Mouse (Mus musculus) CH12.LX (cell line): Measurements from ENCODE around the gene Krtap4-8.

Experiments
- CTCF ChIP-seq, 2 experiments: IDR thresholded peaks in 1 of 2; conservative IDR thresholded peaks in 1 of 2; 2 replicates each; pipeline ENCODE4 v1.5.1; 2011 to 2012; ENCODE audit warnings: low read depth in 2 of 2, low read length in 2 of 2, improper control_type of control experiment in 1 of 2, inconsistent platforms in 1 of 2, mild to moderate bottlenecking in 1 of 2, moderate library complexity in 1 of 2
- E2F4 ChIP-seq: IDR thresholded peaks from 2 replicates; pipeline ENCODE4 v1.6.1; 2011; ENCODE audit warnings: low read depth, low read length, improper control_type of control experiment; ENCODE audit not compliant: insufficient replicate concordance
- ELF1 ChIP-seq: IDR thresholded peaks from 2 replicates; pipeline ENCODE4 v1.6.1; 2014; ENCODE audit warnings: low read depth, mild to moderate bottlenecking, inconsistent platforms, low read length, improper control_type of control experiment
- EP300 ChIP-seq: IDR thresholded peaks from 2 replicates; pipeline ENCODE4 v1.6.1; 2011; ENCODE audit warnings: low read length, improper control_type of control experiment
- GABPA ChIP-seq: IDR thresholded peaks from 2 replicates; pipeline ENCODE4 v1.6.1; 2012; ENCODE audit warnings: low read depth, low read length, improper control_type of control experiment, inconsistent platforms; ENCODE audit not compliant: insufficient replicate concordance
- HCFC1 ChIP-seq: IDR thresholded peaks from 2 replicates; pipeline ENCODE4 v1.6.1; 2012; ENCODE audit warnings: low read depth, mild to moderate bottlenecking, inconsistent platforms, low read length, improper control_type of control experiment
- NELFE ChIP-seq: IDR thresholded peaks from 2 replicates; pipeline ENCODE4 v1.6.1; 2011; ENCODE audit warnings: low read depth, low read length, improper control_type of control experiment
- POLR2A ChIP-seq: IDR thresholded peaks from 2 replicates; pipeline ENCODE4 v1.6.1; 2011; ENCODE audit warnings: low read depth, mild to moderate bottlenecking, improper control_type of control experiment, low read length
- TCF12 ChIP-seq: IDR thresholded peaks from 2 replicates; pipeline ENCODE4 v1.6.1; 2014; ENCODE audit warnings: low read depth, mild to moderate bottlenecking, inconsistent platforms, low read length, improper control_type of control experiment
- ZC3H11A ChIP-seq: IDR thresholded peaks from 2 replicates; pipeline ENCODE4 v1.6.1; 2012; ENCODE audit warnings: low read depth, mild to moderate bottlenecking, inconsistent platforms, low read length, improper control_type of control experiment
- ZKSCAN1 ChIP-seq: IDR thresholded peaks from 2 replicates; pipeline ENCODE4 v1.6.1; 2012; ENCODE audit warnings: low read depth, inconsistent platforms, low read length, improper control_type of control experiment, borderline replicate concordance
- ZNF384 ChIP-seq: IDR thresholded peaks from 2 replicates; pipeline ENCODE4 v1.6.1; 2012; ENCODE audit warnings: low read depth, low read length, improper control_type of control experiment, inconsistent platforms

DNA sequence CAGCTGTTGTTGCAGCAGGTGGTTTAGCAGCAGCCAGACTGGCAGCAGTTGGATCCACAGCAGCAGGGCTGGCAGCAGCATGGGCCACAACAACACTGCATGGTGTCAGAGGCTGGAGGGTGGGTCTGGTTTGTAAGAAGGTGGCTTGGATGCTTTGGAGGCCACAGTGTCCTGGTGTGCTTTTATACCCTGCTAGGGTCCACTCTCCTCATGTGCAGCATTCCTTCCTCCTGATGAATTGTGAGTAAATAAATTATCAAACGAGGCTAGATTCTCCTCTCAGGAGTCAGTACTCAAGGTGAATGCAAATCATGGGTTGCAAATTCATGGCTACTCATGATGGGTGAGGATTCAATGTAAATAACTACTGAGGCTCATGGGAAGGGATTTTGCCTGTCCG, 46.3 kb downstream of the Krtap4-8 start, which contains the start of gene Gm14180:
- no peak for TF ChIP-seq CTCF (conservative IDR thresholded peaks at IDR 0.05 in 1 of 2, IDR thresholded peaks at IDR 0.05 in 1 of 2; ENCODE audit: low read depth in 2 of 2, low read length in 2 of 2)
- no peak for TF ChIP-seq NELFE
- TF ChIP-seq GABPA: no peak
- no peak for TF ChIP-seq ZNF384
- TF ChIP-seq EP300: no peak
- TF ChIP-seq ZKSCAN1: no peak
- no peak for TF ChIP-seq ELF1
- no peak for TF ChIP-seq ZC3H11A
- no peak for TF ChIP-seq POLR2A
- no peak for TF ChIP-seq HCFC1
- TF ChIP-seq E2F4: no peak
- TF ChIP-seq TCF12: no peak
